Mouse (Mus musculus) urinary bladder, postnatal 25 days (tissue): ENCODE results near the gene Rpl3.

Experiments
- DNase-seq: peaks from one replicate; pipeline ENCODE4 v3.0.0; 2022; ENCODE audit warnings: low spot score

Rpl3 gene

GRCm38 (mm10) chr15:80115256-80115655 is 23.6 kb upstream of the Rpl3 start:
- DNase-seq, result no peak

DNA sequence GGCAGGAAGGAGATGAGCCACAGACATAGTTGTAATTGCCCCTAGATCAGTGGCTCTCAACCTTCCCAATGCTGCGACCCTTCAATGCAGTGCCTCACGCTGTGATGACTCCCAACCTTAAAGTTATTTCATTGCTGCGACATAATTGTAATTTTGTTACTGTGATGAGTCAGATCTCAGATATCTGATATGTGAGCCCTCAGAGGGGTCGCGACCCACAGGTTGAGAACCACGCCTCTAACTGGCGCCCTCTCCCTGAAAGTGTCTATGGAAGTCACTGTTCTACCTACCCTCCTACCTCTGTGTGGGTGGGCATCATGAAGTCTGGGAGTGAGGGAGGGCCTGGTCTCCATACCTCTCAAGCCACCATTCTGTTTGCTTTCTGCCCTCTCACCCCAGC is 22.7 kb upstream of the Rpl3 start:
- DNase-seq, result no peak

DNA sequence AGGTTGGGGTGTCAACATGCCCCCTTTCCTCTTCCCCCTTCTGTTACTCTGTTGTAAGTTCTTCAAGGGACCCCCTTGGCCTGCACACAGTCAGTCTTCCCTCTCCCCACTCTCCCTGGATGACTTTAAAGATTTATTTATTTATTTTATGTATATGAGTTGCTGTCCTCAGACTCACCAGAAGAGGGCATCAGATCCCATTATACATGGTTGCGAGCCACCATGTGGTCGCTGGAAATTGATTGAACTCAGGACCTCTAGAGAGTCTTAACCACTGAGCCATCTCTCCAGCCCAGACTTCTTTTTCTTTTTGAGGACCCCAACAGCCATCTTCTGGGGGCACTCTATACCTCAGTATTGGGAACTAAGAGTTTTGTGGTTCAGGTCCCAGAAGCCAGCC is 20.8 kb upstream of the Rpl3 start:
- no peak for DNase-seq

- no peak for DNase-seq
Measured at GRCm38 (mm10) chr15:80111436-80111835, 19.8 kb upstream of the Rpl3 start.

DNA sequence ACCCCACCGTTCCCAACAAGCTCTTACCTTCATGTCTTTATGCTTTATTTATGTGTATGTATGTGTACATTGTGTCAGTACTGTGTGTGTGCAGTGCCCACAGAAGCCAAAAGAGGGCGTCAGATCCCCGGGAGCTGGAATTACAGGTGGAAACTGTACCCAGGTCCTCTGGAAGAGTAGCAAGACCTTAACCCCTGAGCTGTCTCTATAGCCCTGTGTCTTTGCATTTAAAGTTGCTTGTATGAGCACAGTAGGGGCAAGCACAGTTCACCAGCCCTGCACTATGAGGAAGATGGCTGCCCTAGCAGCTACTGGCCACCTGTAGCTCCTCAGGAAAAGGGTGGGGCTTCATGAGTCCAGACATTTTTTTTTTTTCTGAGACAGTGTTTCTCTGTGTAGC is 15.9 kb upstream of the Rpl3 start:
- DNase-seq, result no peak

DNA sequence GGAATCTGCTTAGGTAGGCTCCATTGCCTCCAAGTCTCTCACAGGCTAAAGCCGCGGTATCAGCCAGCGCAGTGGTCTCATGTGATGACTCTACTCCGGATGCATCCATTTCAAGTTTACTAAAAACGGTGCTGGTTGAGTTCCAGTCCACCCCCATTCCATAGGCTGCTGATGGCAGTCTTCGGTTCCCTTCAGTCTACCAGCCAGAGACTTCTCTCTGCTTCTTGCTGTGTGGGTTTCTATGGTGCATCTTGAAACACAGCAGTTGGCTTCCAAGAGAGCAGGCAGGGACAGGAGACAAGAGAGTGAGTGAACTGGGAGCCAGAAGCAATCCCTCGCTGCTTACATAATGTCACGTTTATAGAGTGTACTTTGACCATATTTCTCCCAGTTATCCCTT is 15.5 kb upstream of the Rpl3 start:
- no peak for DNase-seq

DNA sequence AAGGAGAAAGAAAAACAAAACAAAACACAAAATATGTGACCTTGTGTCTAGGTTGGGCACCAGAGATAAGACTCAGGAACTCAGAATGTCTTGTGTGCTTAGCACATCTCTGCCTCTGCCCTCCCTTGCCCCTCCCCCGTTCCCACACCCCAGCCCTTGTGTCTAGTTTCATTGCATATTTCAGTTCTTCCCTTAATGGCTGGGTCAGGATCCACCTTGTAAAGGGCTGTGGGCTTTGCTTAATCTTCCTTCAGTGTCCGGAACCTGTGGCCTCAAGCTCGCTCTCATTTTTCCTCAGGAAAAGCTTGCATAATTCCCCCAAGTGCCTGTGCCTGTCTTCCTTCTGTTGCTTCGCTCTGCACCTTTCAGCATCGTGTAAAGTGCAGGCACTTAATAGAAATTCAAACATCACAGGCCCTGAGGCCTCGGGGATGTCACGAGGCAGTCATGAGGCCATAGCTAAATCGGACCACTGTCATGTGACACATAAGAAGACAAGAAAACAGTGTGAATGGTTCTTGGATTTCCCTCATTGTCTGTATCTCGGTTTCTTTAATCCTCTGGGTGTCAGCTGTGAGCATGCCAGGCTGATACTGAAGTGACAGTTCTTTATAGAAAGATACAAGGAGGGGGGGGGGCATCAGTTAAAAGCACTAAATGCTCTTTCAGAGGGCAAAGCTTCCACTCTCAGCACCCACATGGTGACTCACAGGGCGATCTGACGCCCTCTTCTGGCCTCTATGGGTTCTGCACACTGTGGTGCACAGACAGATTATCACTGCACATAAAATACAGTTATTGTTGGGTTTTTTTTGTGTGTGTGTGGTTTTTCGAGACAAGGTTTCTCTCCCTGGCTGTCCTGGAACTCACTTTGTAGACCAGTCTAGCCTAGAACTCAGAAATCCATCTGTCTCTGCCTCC is 14.1 kb upstream of the Rpl3 start:
- no peak for DNase-seq

- no peak for DNase-seq
Measured at GRCm38 (mm10) chr15:80102495-80102894, 10.8 kb upstream of the Rpl3 start.

DNA sequence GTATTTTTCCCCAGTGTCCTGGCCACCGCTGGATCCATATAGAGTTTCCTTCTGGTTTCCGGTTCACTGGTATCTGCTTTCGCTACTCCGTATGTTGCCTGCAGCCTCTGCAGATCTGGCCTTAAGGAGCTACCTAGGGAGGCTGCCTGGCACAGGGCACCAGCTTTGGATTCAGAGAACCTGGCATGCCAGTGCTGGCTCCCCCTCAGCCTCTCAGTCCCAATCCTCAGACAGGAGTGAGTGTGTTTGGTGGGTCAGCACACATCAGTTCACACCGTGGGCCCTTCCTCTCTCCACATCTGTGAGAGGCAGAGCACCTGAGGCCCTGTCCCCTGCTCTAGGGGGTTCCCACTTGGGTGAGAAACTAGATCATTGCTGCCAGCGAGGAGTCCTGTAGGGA is 9.8 kb upstream of the Rpl3 start:
- DNase-seq, result no peak

DNA sequence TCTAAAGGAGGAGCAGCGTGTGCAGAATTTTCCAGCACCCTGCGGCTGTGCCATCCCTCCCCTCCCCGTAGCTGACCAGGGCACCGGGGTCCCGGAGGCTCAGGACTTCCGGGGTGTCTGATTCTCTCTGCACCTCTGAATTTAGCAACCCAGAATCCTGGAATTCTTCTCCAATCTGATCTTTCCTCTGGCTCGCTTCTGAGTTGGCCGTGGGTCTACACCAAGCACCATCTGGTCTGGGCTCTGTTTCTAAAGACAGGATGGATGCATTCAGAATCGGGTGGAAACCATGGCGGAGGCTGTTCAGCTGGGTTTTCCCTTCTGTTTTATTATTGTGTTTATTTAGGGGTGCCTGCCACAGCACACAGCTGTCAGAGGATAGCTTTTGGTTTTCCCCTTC is 9.2 kb upstream of the Rpl3 start:
- no peak for DNase-seq

DNA sequence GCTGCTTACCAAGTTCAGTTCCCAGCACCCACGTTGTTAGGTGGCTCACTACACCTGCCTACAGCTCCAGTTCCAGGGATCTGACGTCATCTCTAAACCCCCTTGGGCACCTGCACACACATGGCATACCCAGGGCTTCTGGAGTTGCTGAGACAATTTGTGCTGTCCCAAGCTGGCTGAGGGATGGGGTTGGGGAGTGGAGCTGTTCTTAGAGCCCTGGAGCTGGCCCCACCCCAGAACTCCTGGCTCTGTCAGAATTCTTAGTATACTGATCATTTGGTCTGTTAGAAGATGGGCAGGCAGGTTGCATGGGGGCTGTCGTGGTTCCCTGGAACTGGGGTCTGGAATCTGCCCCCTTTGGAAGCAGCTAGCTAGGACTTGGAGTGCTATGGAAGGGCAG is 8.5 kb upstream of the Rpl3 start:
- no peak for DNase-seq

DNA sequence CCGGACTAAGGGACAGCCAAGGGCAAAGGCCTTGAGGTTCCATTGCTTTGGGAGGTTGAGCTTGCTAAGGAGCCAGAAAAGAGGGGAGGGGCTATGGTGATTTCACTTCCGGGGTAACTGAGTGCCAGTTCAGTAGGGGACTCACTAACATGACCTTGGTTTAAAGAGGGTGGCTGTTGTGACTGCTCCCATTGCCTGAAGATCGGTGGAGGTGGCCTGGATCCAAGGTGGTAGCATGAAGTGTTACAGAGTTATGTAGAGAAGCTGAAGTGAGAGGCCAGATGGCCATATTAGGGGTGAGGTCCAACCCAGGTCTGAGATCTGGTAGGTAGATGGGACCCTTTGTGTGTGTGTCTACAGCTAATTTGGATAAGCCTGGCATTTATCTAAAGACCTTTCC is 7.8 kb upstream of the Rpl3 start:
- DNase-seq, result no peak

GRCm38 (mm10) chr15:80098809-80099208 is 7.1 kb upstream of the Rpl3 start:
- no peak for DNase-seq

GRCm38 (mm10) chr15:80097999-80098461 is 6.4 kb upstream of the Rpl3 start:
- DNase-seq, result no peak

GRCm38 (mm10) chr15:80096946-80097881 is 5.5 kb upstream of the Rpl3 start:
- peak; percentile 24 for DNase-seq

- DNase-seq, result no peak
Measured at GRCm38 (mm10) chr15:80096406-80096805, 4.7 kb upstream of the Rpl3 start.

GRCm38 (mm10) chr15:80095596-80095995 is 3.9 kb upstream of the Rpl3 start:
- DNase-seq, result no peak

DNA sequence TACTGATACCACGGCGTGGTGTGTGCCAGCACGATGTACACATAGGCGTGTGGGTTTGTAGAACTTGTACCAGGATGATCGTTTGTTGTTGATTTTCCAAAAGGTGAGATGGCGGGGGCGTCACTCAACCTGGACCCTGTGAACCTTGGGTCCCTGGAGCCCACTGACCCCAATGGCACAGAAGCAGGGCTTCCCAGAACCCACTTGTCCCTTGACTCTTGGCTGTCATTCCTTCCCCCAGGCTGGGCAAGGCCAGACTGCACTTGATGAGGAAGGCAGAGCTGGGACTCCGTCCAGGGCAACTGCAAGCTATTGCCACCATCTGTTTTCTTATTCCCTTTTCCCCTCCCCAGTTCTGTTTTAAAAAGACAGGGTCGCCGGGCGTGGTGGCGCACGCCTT is 2.5 kb upstream of the Rpl3 start:
- no peak for DNase-seq

DNA sequence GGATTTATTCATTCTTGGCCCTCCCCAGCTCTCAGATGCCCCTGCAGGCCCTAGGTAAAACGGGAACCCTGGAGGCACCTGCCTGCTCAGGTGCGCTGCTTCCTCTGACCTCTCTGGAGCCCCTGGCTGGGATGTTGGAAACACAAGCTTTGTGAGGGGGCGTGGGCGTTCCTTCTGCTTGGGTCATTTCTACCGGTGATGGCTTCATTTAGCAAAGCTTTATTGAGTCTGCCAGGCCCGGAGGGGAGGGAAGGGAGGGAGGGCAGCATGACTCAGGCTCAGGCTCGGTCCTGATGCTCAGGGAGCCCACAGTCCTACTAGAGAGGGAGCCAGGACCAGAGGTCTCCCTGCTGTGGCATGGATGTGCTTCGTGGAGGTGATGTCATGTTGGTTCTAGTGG is 931 bp upstream of the Rpl3 start:
- DNase-seq, result no peak

GRCm38 (mm10) chr15:80092041-80092441 is 373 bp upstream of the Rpl3 start:
- no peak for DNase-seq

DNA sequence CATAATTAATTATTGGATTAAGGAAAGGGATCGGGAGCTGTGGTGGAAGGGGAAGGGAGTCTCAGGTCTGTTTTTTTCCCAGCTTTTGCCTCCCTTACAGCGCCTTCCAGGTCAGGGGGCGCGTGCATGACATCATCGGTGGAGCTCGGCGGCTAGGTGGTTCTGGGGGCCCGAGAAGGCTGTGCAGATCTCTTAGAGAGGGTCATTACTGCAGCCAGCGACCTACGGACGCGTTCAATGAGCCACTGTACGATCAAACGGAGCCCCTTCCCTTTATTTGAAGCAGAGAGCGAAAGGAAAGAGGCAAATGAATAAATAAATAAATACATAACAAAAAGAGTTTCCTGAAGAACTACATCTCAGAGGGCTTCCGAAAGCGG is 937 bp downstream of the Rpl3 start:
- DNase-seq, result no peak

- DNase-seq, result no peak
Measured at GRCm38 (mm10) chr15:80090155-80090554, 1.5 kb downstream of the Rpl3 start.

GRCm38 (mm10) chr15:80088637-80089036 is 3.0 kb downstream of the Rpl3 start:
- DNase-seq, result peak; percentile 81
